Mouse (Mus musculus) kidney, postnatal 25 days (tissue): ENCODE results near the gene Lsm12.
"Not testable (repeated sequence)": the region's sequence is repeated elsewhere in the genome, so short reads cannot be mapped to it uniquely, and the experiment has no call there.

Experiments
- DNase-seq, 2 experiments: peaks; one replicate each; pipeline ENCODE4 v3.0.0; 2021; ENCODE audit warnings: mixed read lengths in 2 of 2

The Lsm12 gene

GRCm38 (mm10) chr11:102184253-102184645 is 847 bp downstream of the Lsm12 start:
- no peak for DNase-seq

- no peak for DNase-seq
Measured at GRCm38 (mm10) chr11:102179836-102180235, 5.3 kb downstream of the Lsm12 start.

GRCm38 (mm10) chr11:102168689-102169088 is 16.4 kb downstream of the Lsm12 start:
- DNase-seq: no peak

- DNase-seq: no peak
Measured at GRCm38 (mm10) chr11:102167539-102167938, 17.6 kb downstream of the Lsm12 start.

GRCm38 (mm10) chr11:102165971-102166722 is 18.9 kb downstream of the Lsm12 start:
- peak in 1 of 2 experiments; percentile 45 for DNase-seq

GRCm38 (mm10) chr11:102159781-102160180 is 25.3 kb downstream of the Lsm12 start:
- no peak for DNase-seq

- DNase-seq: not testable (repeated sequence)
Measured at GRCm38 (mm10) chr11:102158024-102158423, 27.1 kb downstream of the Lsm12 start.

GRCm38 (mm10) chr11:102156786-102157089 is 28.4 kb downstream of the Lsm12 start:
- DNase-seq: no peak

GRCm38 (mm10) chr11:102156039-102156785 is 28.9 kb downstream of the Lsm12 start, which contains the start of gene Tmem101:
Gene Tmem101 (minus strand): TSS chr11:102156404.
- DNase-seq: peak; percentile 93 to 95

GRCm38 (mm10) chr11:102147213-102147989 is 37.7 kb downstream of the Lsm12 start:
- no peak for DNase-seq

- DNase-seq: no peak
Measured at GRCm38 (mm10) chr11:102146531-102146930, 38.6 kb downstream of the Lsm12 start.

GRCm38 (mm10) chr11:102146005-102146404 is 39.1 kb downstream of the Lsm12 start:
- peak; percentile 36 to 65 for DNase-seq

- peak in 1 of 2 experiments; percentile 41 for DNase-seq
Measured at GRCm38 (mm10) chr11:102145471-102146001, 39.6 kb downstream of the Lsm12 start, which contains the start of gene Nags. Gene Nags (plus strand): TSS chr11:102145513.

- DNase-seq: no peak
Measured at GRCm38 (mm10) chr11:102144957-102145470, 40.1 kb downstream of the Lsm12 start.

GRCm38 (mm10) chr11:102142355-102142754 is 42.7 kb downstream of the Lsm12 start:
- peak; percentile 41 to 81 for DNase-seq

- peak in 1 of 2 experiments; percentile 80 for DNase-seq
Measured at GRCm38 (mm10) chr11:102140508-102140907, 44.6 kb downstream of the Lsm12 start.

GRCm38 (mm10) chr11:102138447-102138740 is 46.7 kb downstream of the Lsm12 start:
- peak; percentile 66 to 67 for DNase-seq

GRCm38 (mm10) chr11:102137625-102138446 is 47.3 kb downstream of the Lsm12 start:
- DNase-seq: no peak

GRCm38 (mm10) chr11:102134516-102134915 is 50.6 kb downstream of the Lsm12 start:
- DNase-seq: no peak

- DNase-seq: no peak
Measured at GRCm38 (mm10) chr11:102117386-102117785, 67.7 kb downstream of the Lsm12 start.

- no peak for DNase-seq
Measured at GRCm38 (mm10) chr11:102116241-102116640, 68.9 kb downstream of the Lsm12 start.
